Mouse (Mus musculus) hindbrain, embryonic 11.5 days (tissue): ENCODE measurements at regions not wholly inside any gene's neighbourhood (a gene's known extent, or its start where the extent isn't known, plus 50 kb on each side); places are given as distances from the start of the nearest gene placed in this dataset.

ENCODE experiments used
- ATAC-seq: fragments of 200-750 bp; cut with Nextera tagmentation; 2 replicates; pipeline ENCODE4 v1.8.0; 2017; ENCODE audit warnings: mild to moderate bottlenecking, moderate TSS enrichment, moderate library complexity; ENCODE audit not compliant: low FRiP score
- DNase-seq: peaks from one replicate; pipeline ENCODE4 v3.0.0-alpha.2; 2015; ENCODE audit warnings: low spot score
- H3K27ac ChIP-seq: fragments of 300-500 bp; sonication (generic); 2 replicates; pipeline ENCODE4 v1.5.1; 2014; ENCODE audit warnings: mild to moderate bottlenecking, low read depth, low read length
- H3K27me3 ChIP-seq: fragments of 300-500 bp; sonication (generic); 2 replicates; pipeline ENCODE4 v1.6.1; 2014; ENCODE audit warnings: mild to moderate bottlenecking, low read length, moderate library complexity, mixed read lengths; ENCODE audit not compliant: control insufficient read depth, insufficient read depth
- H3K36me3 ChIP-seq: fragments of 300-500 bp; sonication (generic); 2 replicates; pipeline ENCODE4 v1.6.1; 2014; ENCODE audit warnings: mild to moderate bottlenecking, low read length, moderate library complexity, mixed read lengths; ENCODE audit not compliant: control insufficient read depth, insufficient read depth
- H3K4me1 ChIP-seq: fragments of 300-500 bp; sonication (generic); replicated peaks from 2 replicates; pipeline ENCODE4 v1.6.1; 2014; ENCODE audit warnings: low read length, mixed read lengths; ENCODE audit not compliant: control insufficient read depth, insufficient read depth
- H3K4me2 ChIP-seq: fragments of 300-500 bp; sonication (generic); replicated peaks from 2 replicates; pipeline ENCODE4 v1.6.1; 2014; ENCODE audit warnings: mild to moderate bottlenecking, low read depth, low read length
- H3K4me3 ChIP-seq: fragments of 300-500 bp; sonication (generic); 2 replicates; pipeline ENCODE4 v1.5.1; 2014; ENCODE audit warnings: low read depth, low read length
- H3K9ac ChIP-seq: fragments of 300-500 bp; sonication (generic); 2 replicates; pipeline ENCODE4 v1.6.1; 2014; ENCODE audit warnings: low read depth, low read length
- H3K9me3 ChIP-seq: fragments of 300-500 bp; sonication (generic); 2 replicates; pipeline ENCODE4 v1.6.1; 2016; ENCODE audit warnings: low read length; ENCODE audit not compliant: control insufficient read depth
- WGBS: fragments of 180-500 bp; shearing (Covaris S2); extraction: QIAGEN DNeasy Blood & Tissue Kit; methylation state at CpG from one replicate; pipeline ENCODE4 v1.1.7; 2014; 5-methylcytosine and 5-hydroxymethylcytosine counted together

GRCm38 (mm10) chr5:119467346-119468085 is 203.0 kb upstream of the Tbx3 start:
- H3K4me3 ChIP-seq = no peak overlapping the region
- no peaks in the 10 kb centered on the region for H3K36me3 ChIP-seq
- no peak overlapping the region for H3K4me2 ChIP-seq
- no peak overlapping the region for H3K9ac ChIP-seq
- no peak for DNase-seq
- no peak for ATAC-seq
- WGBS = 81% methylated on average over 13 of the region's 13 CpGs
- no peaks in the 10 kb centered on the region for H3K27me3 ChIP-seq
- no peaks in the 10 kb centered on the region for H3K4me1 ChIP-seq
- no peak overlapping the region for H3K27ac ChIP-seq
- no peaks in the 10 kb centered on the region for H3K9me3 ChIP-seq

DNA sequence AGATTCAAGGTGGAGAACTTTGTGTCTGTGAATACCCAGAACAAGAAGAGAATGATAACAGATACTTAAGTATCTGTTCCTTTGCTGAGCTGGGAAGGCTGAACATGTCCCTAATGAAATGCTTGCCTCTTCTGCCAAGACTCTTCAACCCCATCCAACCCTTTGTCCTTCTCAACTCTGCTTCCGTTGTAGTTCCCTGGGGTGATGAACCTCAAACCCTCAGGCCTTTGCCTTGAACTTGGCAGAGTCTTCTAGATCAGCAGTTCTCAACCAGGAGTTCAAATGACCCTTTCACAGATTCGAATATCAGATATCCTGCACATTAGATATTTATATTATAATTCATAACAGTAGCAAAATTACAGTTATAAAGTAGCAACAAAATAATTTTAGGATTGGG is 192.5 kb upstream of the Tbx3 start:
- 92% methylated on average over 2 of the region's 2 CpGs for WGBS

DNA sequence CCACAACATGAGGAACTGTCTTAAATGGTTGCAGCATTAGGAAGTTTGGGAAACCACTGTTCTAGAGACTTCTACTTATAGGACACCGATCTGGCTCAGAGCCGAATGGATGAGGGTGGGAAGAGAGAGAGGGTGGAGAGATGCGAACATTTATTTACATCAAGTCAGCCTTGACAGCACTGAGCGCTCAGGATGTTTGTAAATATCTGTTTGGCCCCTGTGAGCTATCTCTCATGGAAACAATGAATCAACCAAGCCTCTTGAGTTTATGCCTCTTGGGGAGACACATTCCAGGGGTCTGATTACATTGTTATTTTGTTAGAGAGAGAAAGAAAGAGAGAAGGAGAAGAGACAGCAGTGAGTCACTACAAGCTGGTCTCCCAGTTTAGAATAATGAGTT is 192.1 kb upstream of the Tbx3 start:
- no peaks in the 10 kb centered on the region for H3K4me1 ChIP-seq
- WGBS = 91% methylated on average over 4 of the region's 4 CpGs
- no peaks in the 10 kb centered on the region for H3K36me3 ChIP-seq
- no peak overlapping the region for H3K9ac ChIP-seq
- H3K27me3 ChIP-seq = no peaks in the 10 kb centered on the region
- H3K27ac ChIP-seq = no peak overlapping the region
- H3K4me2 ChIP-seq = no peak overlapping the region
- no peak overlapping the region for H3K4me3 ChIP-seq
- DNase-seq = no peak
- H3K9me3 ChIP-seq = no peaks in the 10 kb centered on the region
- no peak for ATAC-seq

More for the DNA sequence above, 192.5 kb upstream of the Tbx3 start:
- Histone ChIP-seq H3K36me3 (no peaks in the 10 kb centered on the region), H3K4me3 (no peak overlapping the region), H3K4me2 (no peak overlapping the region), H3K4me1 (no peaks in the 10 kb centered on the region), H3K9ac (no peak overlapping the region), H3K27ac (no peak overlapping the region), H3K9me3 (no peaks in the 10 kb centered on the region), H3K27me3 (no peaks in the 10 kb centered on the region)
- DNase-seq (no peak), ATAC-seq (no peak)

DNA sequence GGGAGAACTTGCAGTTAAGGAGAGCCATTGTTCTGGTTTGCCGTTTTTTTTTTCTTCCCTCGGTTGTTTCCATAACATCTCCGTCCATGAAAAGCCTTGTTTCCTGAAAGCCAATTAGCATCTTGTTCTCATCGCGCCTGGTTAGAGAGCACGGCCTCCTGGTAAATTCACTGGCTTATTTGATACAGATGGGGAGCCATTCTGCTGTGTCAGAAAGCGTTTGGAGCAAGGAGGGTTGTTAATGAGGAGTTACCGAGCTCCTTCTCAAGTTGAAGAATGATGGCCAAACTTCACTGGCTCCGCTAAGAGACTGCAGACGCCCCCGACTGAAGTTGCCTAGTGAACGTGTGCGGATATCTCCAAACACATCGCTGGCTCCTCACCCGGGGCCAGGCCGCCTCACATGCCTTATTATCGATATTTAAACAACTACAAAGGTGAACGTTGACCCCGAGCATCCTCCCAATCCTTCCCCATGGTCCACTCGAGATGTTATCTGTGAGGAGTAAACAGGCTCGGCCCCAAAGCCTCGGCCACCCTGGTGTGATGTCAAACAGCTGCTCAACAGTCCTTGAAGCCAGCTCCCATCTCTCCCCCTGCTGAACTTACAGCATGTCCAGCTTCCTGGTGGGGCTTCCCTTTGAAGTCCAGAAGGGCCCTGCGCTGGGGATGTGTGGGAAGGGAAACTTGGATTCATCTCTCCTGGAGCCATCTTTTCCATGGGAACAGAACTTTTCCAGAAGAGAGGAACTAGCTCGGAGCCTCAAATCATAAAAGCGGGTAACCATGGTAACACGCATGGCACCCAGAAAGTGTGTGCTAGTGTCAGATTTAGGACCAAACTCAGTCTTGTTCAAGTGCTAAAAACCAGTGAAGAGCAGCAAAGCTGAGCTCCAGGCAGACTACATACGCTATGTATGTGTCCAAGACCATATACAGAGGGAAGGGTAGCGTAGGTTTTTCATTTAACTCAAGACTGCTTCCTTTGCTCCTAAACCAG is 190.0 kb upstream of the Tbx3 start:
- DNase-seq = no peak
- no peak overlapping the region for H3K4me3 ChIP-seq
- WGBS = 57% methylated on average over 28 of the region's 28 CpGs
- no peak overlapping the region for H3K27ac ChIP-seq
- no peak overlapping the region for H3K9ac ChIP-seq
- H3K4me1 ChIP-seq = no peaks in the 10 kb centered on the region
- H3K4me2 ChIP-seq = no peak overlapping the region
- ATAC-seq = no peak
- no peaks in the 10 kb centered on the region for H3K36me3 ChIP-seq
- H3K9me3 ChIP-seq = no peaks in the 10 kb centered on the region
- no peaks in the 10 kb centered on the region for H3K27me3 ChIP-seq

- no peaks in the 10 kb centered on the region for H3K27me3 ChIP-seq
- H3K9me3 ChIP-seq = no peaks in the 10 kb centered on the region
- no peak overlapping the region for H3K4me2 ChIP-seq
- 89% methylated on average over 8 of the region's 8 CpGs for WGBS
- H3K9ac ChIP-seq = no peak overlapping the region
- ATAC-seq = no peak
- H3K27ac ChIP-seq = no peak overlapping the region
- DNase-seq = no peak
- H3K4me1 ChIP-seq = no peaks in the 10 kb centered on the region
- no peaks in the 10 kb centered on the region for H3K36me3 ChIP-seq
- H3K4me3 ChIP-seq = no peak overlapping the region
These were observed 186.8 kb upstream of the Tbx3 start for GRCm38 (mm10) chr5:119483706-119484105.

DNA sequence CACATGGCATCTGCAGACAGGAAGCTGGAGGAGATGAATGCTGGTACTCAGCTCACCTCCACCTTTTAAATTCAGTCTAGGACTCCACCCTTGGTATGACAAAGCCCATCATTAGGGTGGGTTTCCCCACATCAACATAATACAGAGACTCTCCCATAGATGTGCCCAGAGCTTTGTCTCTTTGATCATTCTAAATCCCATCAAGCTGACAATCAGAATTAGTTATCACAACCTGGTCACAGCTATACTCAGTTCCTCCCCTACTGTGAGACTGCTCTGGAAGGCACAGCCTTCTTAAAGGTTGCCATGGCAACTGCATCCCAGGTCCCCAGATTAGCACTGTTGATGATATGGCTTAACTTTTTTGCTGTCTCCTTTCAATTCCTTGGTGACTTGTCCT is 184.3 kb upstream of the Tbx3 start:
- no peak for ATAC-seq
- H3K9me3 ChIP-seq = no peaks in the 10 kb centered on the region
- no peak for DNase-seq

DNA sequence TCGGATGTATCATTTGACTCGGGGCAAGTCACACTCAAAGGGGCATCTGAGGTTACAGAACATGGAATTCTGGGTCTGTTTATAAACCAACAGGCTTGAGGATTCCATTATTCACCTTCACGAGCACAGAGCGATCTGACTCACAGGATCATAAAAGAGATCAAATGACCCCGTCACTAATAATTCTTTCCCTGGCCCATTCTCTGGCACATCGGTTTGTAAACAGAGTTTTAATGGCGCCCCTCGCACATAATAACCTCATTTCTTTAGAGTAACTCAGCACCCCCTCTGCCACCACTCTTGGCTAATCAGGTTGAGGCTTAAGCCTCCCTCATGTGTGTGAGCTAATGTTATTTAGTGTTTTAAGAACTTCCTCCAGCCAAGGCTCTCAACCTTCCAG is 183.3 kb upstream of the Tbx3 start:
- no peak overlapping the region for H3K27ac ChIP-seq
- no peaks in the 10 kb centered on the region for H3K27me3 ChIP-seq
- H3K9ac ChIP-seq = no peak overlapping the region
- no peak overlapping the region for H3K4me3 ChIP-seq
- H3K4me1 ChIP-seq = no peaks in the 10 kb centered on the region
- 87% methylated on average over 8 of the region's 8 CpGs for whole genome bisulfite sequencing
- no peak overlapping the region for H3K4me2 ChIP-seq
- H3K36me3 ChIP-seq = no peaks in the 10 kb centered on the region
- H3K9me3 ChIP-seq = no peaks in the 10 kb centered on the region
- DNase-seq (no peak), ATAC-seq (no peak)

More for the DNA sequence above, 184.3 kb upstream of the Tbx3 start:
- Histone ChIP-seq H3K9ac (no peak overlapping the region), H3K27ac (no peak overlapping the region), H3K4me2 (no peak overlapping the region), H3K27me3 (no peaks in the 10 kb centered on the region), H3K4me3 (no peak overlapping the region), H3K4me1 (no peaks in the 10 kb centered on the region), H3K36me3 (no peaks in the 10 kb centered on the region)

- Histone ChIP-seq H3K4me2 (no peak overlapping the region), H3K9me3 (no peaks in the 10 kb centered on the region), H3K27me3 (no peaks in the 10 kb centered on the region), H3K4me3 (no peak overlapping the region), H3K27ac (no peak overlapping the region), H3K9ac (no peak overlapping the region), H3K4me1 (no peaks in the 10 kb centered on the region), H3K36me3 (no peaks in the 10 kb centered on the region)
- DNase-seq = no peak
- 88% methylated on average over 1 of the region's 1 CpGs for whole genome bisulfite sequencing
- no peak for ATAC-seq
These were observed 173.0 kb upstream of the Tbx3 start for GRCm38 (mm10) chr5:119497501-119497900.
